Mouse (Mus musculus) embryonic facial prominence, embryonic 12.5 days (tissue): ENCODE results near the gene Mmgt2. TPM values are rescaled to one million over a fixed set of nuclear protein-coding genes. Genes with fewer than 3 reads are reported as not detected.

Experiments used
- ATAC-seq: fragments of 200-750 bp; cut with Nextera tagmentation; 2 replicates; pipeline ENCODE4 v1.8.0; 2017; ENCODE audit not compliant: insufficient number of reproducible peaks, insufficient read depth, low FRiP score, low TSS enrichment
- H3K27ac ChIP-seq: fragments of 300-500 bp; sonication (generic); 2 replicates; pipeline ENCODE4 v1.5.1; 2016; ENCODE audit warnings: mild to moderate bottlenecking
- H3K27me3 ChIP-seq: fragments of 300-500 bp; sonication (generic); 2 replicates; pipeline ENCODE4 v1.6.1; 2016; ENCODE audit warnings: mild to moderate bottlenecking, moderate library complexity
- H3K36me3 ChIP-seq: fragments of 300-500 bp; sonication (generic); 2 replicates; pipeline ENCODE4 v1.6.1; 2016; ENCODE audit warnings: mild to moderate bottlenecking
- H3K4me1 ChIP-seq: fragments of 300-500 bp; sonication (generic); 2 replicates; pipeline ENCODE4 v1.6.1; 2016
- H3K4me2 ChIP-seq: fragments of 300-500 bp; sonication (generic); replicated peaks from 2 replicates; pipeline ENCODE4 v1.6.1; 2016; ENCODE audit warnings: mild to moderate bottlenecking, moderate library complexity
- H3K4me3 ChIP-seq: fragments of 300-500 bp; sonication (generic); 2 replicates; pipeline ENCODE4 v1.5.1; 2016; ENCODE audit warnings: mild to moderate bottlenecking
- H3K9ac ChIP-seq: fragments of 300-500 bp; sonication (generic); 2 replicates; pipeline ENCODE4 v1.6.1; 2016; ENCODE audit warnings: mild to moderate bottlenecking, moderate library complexity
- H3K9me3 ChIP-seq: fragments of 300-500 bp; sonication (generic); 2 replicates; pipeline ENCODE4 v1.6.1; 2016; ENCODE audit warnings: mild to moderate bottlenecking, moderate library complexity
- WGBS: fragments of 180-500 bp; shearing (Covaris S2); methylation state at CpG from one replicate; pipeline ENCODE4 v1.1.7; 2016; 5-methylcytosine and 5-hydroxymethylcytosine counted together
- polyA plus RNA-seq: library from polyadenylated mRNA; unstranded; fragments of >200 nt; fragmentation: Nextera tagmentation; extraction: Ambion mirVana; gene quantifications from 2 replicates; pipeline ENCODE4 v1.2.1, GENCODE M21; 2016

Mmgt2 gene
- polyA plus RNA-seq, 1 experiment from 2014 or later: 62.3 TPM

- Histone ChIP-seq H3K27ac (no peak overlapping the region), H3K9me3 (no peaks in the 10 kb centered on the region), H3K27me3 (no peaks in the 10 kb centered on the region), H3K9ac (no peak overlapping the region), H3K4me1 (peaks cover 23% of the 10 kb centered on the region), H3K4me3 (no peak overlapping the region), H3K4me2 (no peak overlapping the region), H3K36me3 (peaks cover 64% of the 10 kb centered on the region)
- ATAC-seq: no peak
- 68% methylated on average over 10 of the region's 10 CpGs for WGBS
Observed at GRCm38 (mm10) chr11:62607170-62607951, 41.1 kb upstream of the Mmgt2 start.

GRCm38 (mm10) chr11:62607952-62608201 is 40.6 kb upstream of the Mmgt2 start:
- no peak for ATAC-seq
- Histone ChIP-seq H3K27me3 (no peaks in the 10 kb centered on the region), H3K4me1 (peaks cover 25% of the 10 kb centered on the region), H3K4me2 (no peak overlapping the region), H3K36me3 (peaks cover 64% of the 10 kb centered on the region), H3K9ac (no peak overlapping the region), H3K27ac (no peak overlapping the region), H3K9me3 (no peaks in the 10 kb centered on the region), H3K4me3 (no peak overlapping the region)
- 97% methylated on average over 1 of the region's 1 CpGs for WGBS

GRCm38 (mm10) chr11:62608826-62609675 is 39.4 kb upstream of the Mmgt2 start:
- no peak overlapping the region for H3K4me3 ChIP-seq

GRCm38 (mm10) chr11:62610304-62610703 is 38.2 kb upstream of the Mmgt2 start:
- no peak overlapping the region for H3K27ac ChIP-seq
- peaks cover 50% of the 10 kb centered on the region for H3K36me3 ChIP-seq
- H3K9ac ChIP-seq: no peak overlapping the region
- no peaks in the 10 kb centered on the region for H3K9me3 ChIP-seq
- peaks cover 20% of the 10 kb centered on the region for H3K4me1 ChIP-seq
- 81% methylated on average over 6 of the region's 6 CpGs for WGBS
- no peak for ATAC-seq
- H3K27me3 ChIP-seq: no peaks in the 10 kb centered on the region
- no peak overlapping the region for H3K4me2 ChIP-seq
- H3K4me3 ChIP-seq: no peak overlapping the region

More at GRCm38 (mm10) chr11:62608826-62609675, 39.4 kb upstream of the Mmgt2 start:
- ATAC-seq: no peak
- H3K36me3 ChIP-seq: peaks cover 62% of the 10 kb centered on the region
- no peak overlapping the region for H3K4me2 ChIP-seq
- H3K9ac ChIP-seq: no peak overlapping the region
- no peak overlapping the region for H3K27ac ChIP-seq
- H3K4me1 ChIP-seq: peaks cover 25% of the 10 kb centered on the region
- H3K9me3 ChIP-seq: no peaks in the 10 kb centered on the region
- no peaks in the 10 kb centered on the region for H3K27me3 ChIP-seq
- 80% methylated on average over 10 of the region's 10 CpGs for whole genome bisulfite sequencing

GRCm38 (mm10) chr11:62612604-62613003 is 35.9 kb upstream of the Mmgt2 start:
- no peaks in the 10 kb centered on the region for H3K9me3 ChIP-seq
- peak overlapping the region; percentile 24; the same call in 1 of the 2 replicates for H3K9ac ChIP-seq
- 59% methylated on average over 10 of the region's 10 CpGs for WGBS
- no peaks in the 10 kb centered on the region for H3K27me3 ChIP-seq
- H3K4me2 ChIP-seq: no peak overlapping the region
- no peak overlapping the region for H3K4me3 ChIP-seq
- H3K4me1 ChIP-seq: peaks cover 12% of the 10 kb centered on the region
- H3K27ac ChIP-seq: no peak overlapping the region
- H3K36me3 ChIP-seq: peaks cover 41% of the 10 kb centered on the region
- ATAC-seq: no peak

GRCm38 (mm10) chr11:62613657-62614365 is 34.7 kb upstream of the Mmgt2 start:
- peak overlapping the region; percentile 20; the same call in 1 of the 2 replicates for H3K4me3 ChIP-seq
- 11% methylated on average over 19 of the region's 19 CpGs for WGBS
- peaks cover 12% of the 10 kb centered on the region for H3K4me1 ChIP-seq
- H3K9ac ChIP-seq: peak overlapping the region; percentile 51
- ATAC-seq: peak; percentile 90
- peaks cover 40% of the 10 kb centered on the region for H3K36me3 ChIP-seq
- H3K27me3 ChIP-seq: no peaks in the 10 kb centered on the region
- peak overlapping the region; percentile 48 for H3K4me2 ChIP-seq
- peak overlapping the region; percentile 82 for H3K27ac ChIP-seq
- no peaks in the 10 kb centered on the region for H3K9me3 ChIP-seq

- no peaks in the 10 kb centered on the region for H3K9me3 ChIP-seq
- 91% methylated on average over 8 of the region's 8 CpGs for WGBS
- H3K4me1 ChIP-seq: peaks cover 12% of the 10 kb centered on the region
- H3K4me2 ChIP-seq: no peak overlapping the region
- peak overlapping the region; percentile 82; the same call in 1 of the 2 replicates for H3K27ac ChIP-seq
- H3K27me3 ChIP-seq: no peaks in the 10 kb centered on the region
- no peak for ATAC-seq
- H3K9ac ChIP-seq: no peak overlapping the region
- peaks cover 35% of the 10 kb centered on the region for H3K36me3 ChIP-seq
- H3K4me3 ChIP-seq: no peak overlapping the region
Observed at GRCm38 (mm10) chr11:62614876-62615410, 33.5 kb upstream of the Mmgt2 start.

- Histone ChIP-seq H3K36me3 (peaks cover 30% of the 10 kb centered on the region), H3K4me3 (no peak overlapping the region), H3K27ac (no peak overlapping the region), H3K4me1 (peaks cover 12% of the 10 kb centered on the region), H3K9ac (no peak overlapping the region), H3K4me2 (no peak overlapping the region), H3K27me3 (no peaks in the 10 kb centered on the region), H3K9me3 (no peaks in the 10 kb centered on the region)
- 85% methylated on average over 4 of the region's 4 CpGs for WGBS
- ATAC-seq: no peak
Observed at GRCm38 (mm10) chr11:62615456-62615855, 33.0 kb upstream of the Mmgt2 start.

GRCm38 (mm10) chr11:62621079-62621478 is 27.4 kb upstream of the Mmgt2 start:
- Histone ChIP-seq H3K4me3 (no peak overlapping the region), H3K27ac (no peak overlapping the region), H3K4me1 (peaks cover 24% of the 10 kb centered on the region), H3K27me3 (no peaks in the 10 kb centered on the region), H3K9ac (no peak overlapping the region), H3K36me3 (peaks cover 24% of the 10 kb centered on the region), H3K9me3 (no peaks in the 10 kb centered on the region), H3K4me2 (no peak overlapping the region)
- ATAC-seq: no peak
- WGBS: 95% methylated on average over 8 of the region's 8 CpGs

- WGBS: 82% methylated on average over 4 of the region's 4 CpGs
- H3K4me3 ChIP-seq: no peak overlapping the region
- no peaks in the 10 kb centered on the region for H3K27me3 ChIP-seq
- no peak overlapping the region for H3K27ac ChIP-seq
- no peaks in the 10 kb centered on the region for H3K9me3 ChIP-seq
- ATAC-seq: no peak
- H3K36me3 ChIP-seq: peaks cover 23% of the 10 kb centered on the region
- no peak overlapping the region for H3K4me2 ChIP-seq
- peaks cover 24% of the 10 kb centered on the region for H3K4me1 ChIP-seq
- no peak overlapping the region for H3K9ac ChIP-seq
Observed at GRCm38 (mm10) chr11:62621586-62622283, 26.7 kb upstream of the Mmgt2 start.

GRCm38 (mm10) chr11:62622850-62623249 is 25.6 kb upstream of the Mmgt2 start:
- Histone ChIP-seq H3K27me3 (no peaks in the 10 kb centered on the region), H3K4me1 (peaks cover 30% of the 10 kb centered on the region), H3K4me3 (no peak overlapping the region), H3K4me2 (no peak overlapping the region), H3K9ac (no peak overlapping the region), H3K36me3 (peaks cover 12% of the 10 kb centered on the region), H3K9me3 (no peaks in the 10 kb centered on the region), H3K27ac (no peak overlapping the region)
- 35% methylated on average over 4 of the region's 4 CpGs for WGBS
- no peak for ATAC-seq
